Mouse (Mus musculus) thymus, postnatal 25 days (tissue): ENCODE results near the gene Mt1.
"Not testable (repeated sequence)": the region's sequence is repeated elsewhere in the genome, so short reads cannot be mapped to it uniquely, and the experiment has no call there.

ENCODE experiments used
- DNase-seq: peaks from one replicate; pipeline ENCODE4 v3.0.0; 2022

Mt1 gene

DNA sequence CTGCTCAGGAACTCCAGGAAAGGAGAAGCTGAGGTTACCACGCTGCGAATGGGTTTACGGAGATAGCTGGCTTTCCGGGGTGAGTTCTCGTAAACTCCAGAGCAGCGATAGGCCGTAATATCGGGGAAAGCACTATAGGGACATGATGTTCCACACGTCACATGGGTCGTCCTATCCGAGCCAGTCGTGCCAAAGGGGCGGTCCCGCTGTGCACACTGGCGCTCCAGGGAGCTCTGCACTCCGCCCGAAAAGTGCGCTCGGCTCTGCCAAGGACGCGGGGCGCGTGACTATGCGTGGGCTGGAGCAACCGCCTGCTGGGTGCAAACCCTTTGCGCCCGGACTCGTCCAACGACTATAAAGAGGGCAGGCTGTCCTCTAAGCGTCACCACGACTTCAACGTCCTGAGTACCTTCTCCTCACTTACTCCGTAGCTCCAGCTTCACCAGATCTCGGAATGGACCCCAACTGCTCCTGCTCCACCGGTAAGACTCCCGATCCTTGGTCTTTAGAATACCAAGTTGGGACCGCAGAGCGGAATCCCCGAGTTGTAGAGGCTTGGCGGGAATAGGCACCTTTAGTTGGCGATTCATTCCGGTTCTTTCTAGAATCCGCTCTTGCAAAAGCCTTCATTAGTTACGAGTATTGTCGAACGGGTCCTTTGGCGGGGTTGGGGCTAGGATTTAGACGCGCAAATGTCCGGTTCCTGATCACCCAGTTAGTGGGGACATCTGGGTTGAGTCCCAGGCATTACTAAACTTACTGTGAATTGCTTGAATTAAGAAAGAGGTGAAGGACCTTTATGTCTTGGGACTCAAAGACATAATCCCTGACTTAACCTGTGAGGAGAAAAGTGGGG, at the start of gene Mt1:
Mt1 (plus strand) TSS at position 226 of the 856 bp plus-strand sequence.
- no peak for DNase-seq

DNA sequence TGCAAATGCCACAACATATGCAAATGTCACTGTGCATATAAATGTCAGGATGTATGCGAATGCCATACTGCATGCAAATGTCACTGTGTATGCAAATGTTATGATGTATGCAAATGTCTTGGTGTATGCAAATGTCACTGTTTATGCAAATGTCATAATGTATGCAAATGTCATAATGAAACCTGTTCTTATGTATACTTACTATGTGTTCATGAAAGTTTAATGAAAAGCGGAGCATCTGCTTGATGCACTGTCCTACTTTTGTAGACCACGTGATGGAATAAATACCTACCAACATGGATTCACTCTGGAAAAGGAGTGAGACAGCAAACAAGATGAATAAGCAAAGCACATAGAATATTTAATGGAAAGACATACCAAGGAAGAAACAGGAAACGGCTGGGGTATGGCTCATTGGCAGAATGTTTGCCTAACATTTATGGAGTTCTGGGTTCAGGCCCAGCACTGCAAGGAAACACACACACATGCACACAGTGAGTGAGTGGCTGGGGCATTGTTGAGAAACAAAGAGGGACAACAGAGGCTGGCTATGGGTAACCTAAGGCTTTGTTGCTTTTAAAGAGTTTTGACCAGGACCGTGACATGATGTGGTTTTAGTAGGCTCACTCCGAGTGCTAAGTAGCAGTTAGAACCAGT, 49.6 kb upstream of the Mt1 start:
- no peak for DNase-seq

DNA sequence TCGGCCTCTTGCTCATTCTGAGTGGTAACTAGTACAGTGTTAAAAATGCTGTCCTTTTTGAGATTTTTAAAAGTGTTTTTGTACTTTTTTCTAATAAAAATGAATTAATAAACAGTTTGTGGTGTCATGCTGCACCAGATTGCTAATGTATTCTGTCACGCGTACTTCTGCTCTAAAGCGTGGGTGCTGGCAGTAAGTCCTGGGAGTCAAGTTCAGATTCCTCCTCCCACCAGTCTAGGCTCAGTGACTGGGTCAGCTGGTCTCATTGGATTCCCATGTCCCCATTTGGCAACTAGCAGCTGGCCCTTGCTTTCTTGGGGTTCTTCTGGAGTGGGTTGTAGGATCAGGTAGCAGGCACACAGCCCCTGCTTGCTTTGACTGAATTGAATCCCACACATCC, 48.8 kb upstream of the Mt1 start:
- DNase-seq = no peak

DNA sequence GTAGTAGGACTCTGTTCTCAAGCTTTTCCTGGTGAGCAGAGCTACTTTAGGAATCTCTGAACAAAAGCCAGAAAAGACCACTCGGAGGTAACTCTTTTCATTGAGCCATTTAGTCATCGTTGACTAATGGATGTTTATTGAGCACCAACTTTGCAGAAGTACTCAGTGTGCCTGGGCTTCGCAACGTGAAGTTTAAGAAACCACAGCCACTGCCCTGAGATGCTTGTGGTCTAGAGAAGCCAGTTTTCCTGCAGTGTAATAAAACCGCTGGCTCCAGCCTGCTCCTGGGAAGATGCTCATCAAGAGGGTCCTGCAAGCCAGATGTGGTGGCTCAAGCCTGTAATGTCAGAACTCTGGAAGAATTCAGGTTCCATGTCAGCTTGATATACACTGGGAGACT, 46.8 kb upstream of the Mt1 start:
- DNase-seq = no peak

DNA sequence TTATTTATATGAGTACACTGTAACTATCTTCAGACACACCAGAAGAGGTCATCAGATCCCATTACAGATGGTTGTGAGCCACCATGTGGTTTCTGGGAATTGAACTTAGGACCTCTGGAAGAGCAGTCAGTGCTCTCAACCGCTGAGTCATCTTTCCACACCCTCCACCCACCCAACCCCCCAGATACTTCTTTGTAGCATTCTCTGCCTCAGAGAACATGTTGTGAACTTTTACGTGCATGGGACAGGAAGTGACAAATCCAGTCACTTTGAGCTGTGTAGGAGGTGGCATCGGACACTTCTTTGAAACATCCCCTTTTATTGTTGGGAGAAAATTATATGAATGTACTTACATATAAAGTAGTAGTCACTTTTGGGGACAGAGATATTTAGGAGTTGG, 44.3 kb upstream of the Mt1 start:
- not testable (repeated sequence) for DNase-seq

DNA sequence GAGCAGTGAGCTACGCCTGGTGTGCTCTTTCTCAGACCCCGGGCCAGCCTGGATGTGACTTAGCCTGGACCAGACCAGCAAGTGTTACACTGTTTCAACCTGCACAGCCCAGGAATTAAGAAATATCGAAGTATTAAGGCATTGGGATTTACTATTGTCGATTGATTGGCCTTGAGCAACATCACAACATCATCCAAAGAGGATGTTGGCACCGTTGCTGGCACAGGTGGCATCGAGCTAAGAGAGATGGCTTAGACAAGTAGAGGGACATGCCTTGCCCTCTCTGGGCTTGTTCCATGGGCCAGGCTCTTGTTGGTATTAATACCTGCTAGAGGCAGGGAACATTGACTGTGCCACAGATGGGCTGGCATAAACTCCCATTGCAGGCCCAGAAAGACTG, 43.3 kb upstream of the Mt1 start:
- no peak for DNase-seq

DNA sequence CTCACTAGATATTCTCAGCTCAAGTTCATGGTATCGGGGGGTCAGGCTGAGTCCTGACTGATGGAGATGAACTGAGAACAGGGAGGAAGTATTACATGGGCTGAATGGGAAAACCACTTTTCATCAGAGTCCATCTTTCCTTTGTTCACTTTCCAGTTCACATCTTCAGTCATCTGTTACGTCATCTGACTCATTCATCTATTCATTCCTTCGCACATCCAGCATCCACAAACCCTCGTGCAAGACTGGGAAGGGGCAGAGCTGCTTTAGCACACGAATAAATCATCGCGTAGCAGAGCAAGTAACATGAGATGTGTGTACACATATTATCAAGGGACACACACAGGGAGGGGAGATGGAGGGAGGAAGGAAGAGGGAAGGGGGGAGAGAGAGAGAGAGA, 42.7 kb upstream of the Mt1 start:
- DNase-seq = no peak

DNA sequence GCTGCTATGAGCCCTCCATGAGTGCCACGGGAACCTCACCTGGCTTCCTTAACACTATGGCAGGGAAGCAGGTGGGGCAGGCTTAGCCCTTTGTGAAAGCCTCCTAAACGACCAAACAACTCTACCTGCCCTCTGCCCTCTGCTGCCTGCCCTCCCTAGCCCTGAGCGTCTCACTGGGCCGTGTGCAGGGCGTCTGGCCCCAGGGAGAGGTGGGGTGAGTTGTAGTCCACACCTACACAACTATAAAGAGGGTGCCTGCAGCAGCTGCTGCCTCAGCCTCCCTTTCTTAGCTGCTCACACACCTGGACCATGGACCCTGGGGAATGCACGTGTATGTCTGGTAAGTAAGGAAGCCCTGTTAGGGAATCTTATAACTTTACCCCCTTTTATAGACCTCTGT, 41.9 kb upstream of the Mt1 start, which contains the start of gene Mt4:
Mt4 (plus strand) TSS at position 265 of the 400 bp plus-strand sequence.
- DNase-seq = no peak

DNA sequence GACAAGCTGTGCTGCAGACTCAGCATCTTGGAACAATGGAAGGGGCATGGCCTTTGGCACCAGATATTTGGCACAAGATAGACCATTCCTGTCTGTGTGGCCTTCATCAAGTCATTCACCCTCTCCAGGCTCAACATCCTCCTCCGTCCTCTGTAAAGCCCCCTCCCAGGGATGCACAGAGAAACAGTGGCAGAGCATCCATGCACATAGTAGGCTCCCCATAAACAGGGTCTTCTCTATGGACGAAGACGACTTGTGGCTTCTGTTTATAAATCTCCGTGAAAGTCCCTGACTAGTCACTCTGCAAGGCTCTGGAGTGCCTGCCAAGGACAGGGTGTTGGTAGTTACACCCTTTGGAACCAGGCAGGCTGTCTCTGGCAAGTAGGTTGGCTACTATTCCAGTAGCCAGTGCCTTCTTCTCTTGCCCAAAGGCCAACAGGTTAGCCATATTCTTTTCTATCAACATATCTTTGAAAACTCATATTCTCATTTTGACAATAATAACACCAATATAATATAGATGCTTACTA, 38.6 kb upstream of the Mt1 start:
- no peak for DNase-seq

DNA sequence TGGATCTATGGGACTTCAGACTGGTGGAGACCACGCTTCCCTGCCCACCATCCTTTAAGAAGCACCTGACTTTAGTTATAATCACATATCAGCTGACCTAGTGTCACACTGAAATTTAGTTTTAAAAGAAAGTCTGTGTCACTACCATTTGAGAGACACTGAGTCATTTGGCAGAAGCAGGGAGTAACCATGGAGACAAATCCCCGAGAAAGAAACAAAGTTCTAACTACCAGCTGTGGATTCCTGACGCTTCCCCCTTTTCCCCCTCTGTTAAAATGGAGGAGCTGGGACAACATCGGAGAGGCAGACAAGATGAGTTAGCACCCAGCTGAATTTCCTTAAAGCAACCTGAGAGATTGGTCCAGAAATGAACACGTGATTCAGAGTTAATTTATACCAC, 30.6 kb upstream of the Mt1 start:
- no peak for DNase-seq

DNA sequence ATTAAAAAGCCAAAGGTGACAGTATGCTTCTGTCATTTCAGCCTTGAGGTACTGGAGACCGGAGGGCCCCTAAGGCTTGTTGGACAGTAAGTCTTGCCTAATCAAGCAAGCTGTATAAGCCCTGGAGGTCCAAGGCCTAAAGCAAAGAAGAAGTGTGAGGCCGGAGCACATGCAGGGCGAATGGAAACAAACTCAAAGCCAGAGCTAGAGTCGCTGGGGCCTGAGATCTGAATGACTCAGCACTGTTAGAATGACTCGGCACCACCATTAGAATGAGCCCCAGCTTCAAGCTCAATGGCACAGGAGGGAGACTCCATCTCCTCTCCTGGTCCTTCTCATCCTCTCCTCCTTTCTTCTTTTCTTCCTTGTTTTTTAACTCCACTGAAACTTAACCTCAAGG, 28.0 kb upstream of the Mt1 start:
- no peak for DNase-seq

DNA sequence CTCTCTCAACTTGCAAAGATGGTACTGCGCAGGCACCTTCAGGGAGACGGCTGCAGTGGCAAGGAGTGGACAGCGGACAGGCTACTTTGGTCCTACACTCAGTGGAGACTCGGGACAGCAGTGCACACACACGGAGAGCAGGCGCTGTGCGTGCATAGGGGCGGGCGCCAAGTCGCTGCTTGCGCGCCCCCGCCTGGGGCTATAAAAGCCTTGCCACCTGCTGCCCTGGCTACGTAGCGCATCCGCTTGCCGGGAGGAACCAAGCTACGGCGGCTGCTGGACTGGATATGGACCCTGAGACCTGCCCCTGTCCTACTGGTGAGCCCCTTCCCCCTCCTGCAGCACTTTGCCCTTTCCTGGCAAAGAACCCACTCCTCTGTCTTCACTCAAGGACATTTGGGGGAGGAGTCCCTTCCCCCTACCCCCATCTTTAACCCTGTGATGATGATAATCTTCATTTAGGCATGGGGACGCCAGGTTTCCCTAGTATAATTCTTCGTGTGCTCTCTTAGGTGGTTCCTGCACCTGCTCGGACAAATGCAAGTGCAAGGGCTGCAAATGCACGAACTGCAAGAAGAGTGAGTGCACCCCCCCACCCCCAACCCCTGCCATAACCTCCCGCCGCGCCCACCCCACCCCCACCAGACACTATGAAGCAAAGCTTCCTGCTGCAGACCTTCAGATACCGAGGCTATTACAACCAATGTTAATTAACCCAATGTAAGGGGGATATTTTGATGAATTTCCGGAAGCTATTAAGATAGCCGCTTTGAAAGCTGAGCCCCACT, 26.2 kb upstream of the Mt1 start, which contains the start of gene Mt3:
Mt3 (plus strand) TSS at position 95 of the 788 bp plus-strand sequence.
- DNase-seq = peak; percentile 21

DNA sequence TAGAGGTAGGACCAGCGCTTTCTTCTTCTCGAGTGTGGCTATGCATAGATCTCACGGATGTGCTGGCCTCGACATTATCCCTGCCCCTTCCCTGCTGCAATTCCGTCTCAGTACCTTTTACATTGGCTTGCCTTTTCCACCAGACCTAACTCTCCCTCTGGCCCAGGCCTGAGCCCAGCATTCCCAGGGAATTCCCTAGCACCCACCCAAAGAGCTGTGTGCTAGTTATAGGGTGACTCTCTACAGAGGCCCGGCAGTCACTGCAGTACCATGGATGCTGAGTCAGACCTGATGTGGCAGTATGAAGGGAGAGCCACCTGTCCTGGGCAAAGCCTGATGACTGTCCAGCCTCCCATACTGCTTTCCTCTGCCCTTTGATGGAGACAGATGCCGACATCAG, 25.4 kb upstream of the Mt1 start:
- no peak for DNase-seq

DNA sequence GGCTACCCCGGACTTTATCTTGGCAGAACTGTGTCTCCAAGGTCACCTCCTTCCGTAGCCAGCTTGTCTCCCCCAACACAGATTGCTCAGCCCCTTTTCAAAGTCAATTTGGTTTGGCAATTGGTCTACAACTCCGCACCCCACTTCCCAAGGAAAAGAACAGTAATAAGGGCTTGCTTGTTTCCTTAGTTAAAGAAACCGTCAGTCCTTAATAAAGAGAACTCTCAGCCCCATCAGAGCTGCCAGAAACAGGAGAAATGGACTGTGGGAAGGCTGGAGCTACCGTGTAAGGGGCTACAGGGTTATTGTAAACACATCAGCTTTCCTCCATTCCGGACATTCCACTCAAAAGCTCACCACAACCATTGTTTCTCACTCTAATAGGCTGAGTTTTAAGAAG, 24.3 kb upstream of the Mt1 start:
- no peak for DNase-seq

DNA sequence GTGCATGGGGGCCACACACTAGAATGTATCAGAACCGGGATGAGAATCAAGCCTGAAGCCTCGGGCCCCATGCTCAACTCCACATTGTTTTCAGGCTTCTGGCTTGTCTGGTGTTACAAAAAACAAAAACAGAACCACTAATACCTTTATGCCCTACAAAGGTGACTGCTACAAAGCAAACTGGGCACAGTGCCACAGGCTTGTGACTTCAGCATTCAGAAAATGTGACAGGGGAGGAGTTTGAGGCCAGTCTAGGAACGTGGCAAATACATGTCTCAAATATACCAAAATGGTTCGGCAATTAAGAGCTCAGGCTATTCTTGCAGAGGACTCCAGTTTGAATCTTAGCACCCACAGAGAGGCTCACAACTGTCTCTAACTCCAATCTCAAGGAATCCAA, 22.8 kb upstream of the Mt1 start:
- no peak for DNase-seq

DNA sequence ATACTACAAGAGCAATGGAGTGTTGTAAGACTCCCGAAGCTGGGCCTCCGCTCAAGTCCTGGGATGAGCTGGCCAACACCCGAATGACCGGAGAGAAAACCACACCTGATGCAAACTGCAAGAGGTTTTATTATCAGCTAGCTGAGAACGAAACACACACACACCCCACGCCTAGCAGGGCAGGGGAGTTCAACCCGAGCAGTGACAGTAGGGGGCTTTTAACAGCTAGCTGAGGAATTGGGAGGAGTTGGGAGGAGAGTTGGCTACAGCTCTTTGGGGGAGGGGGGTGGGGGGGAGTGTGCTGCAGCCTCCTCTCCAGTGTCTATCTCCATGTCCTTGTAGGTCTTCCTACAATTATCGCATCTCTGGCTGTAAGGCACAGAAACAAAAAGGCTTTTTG, 13.1 kb upstream of the Mt1 start:
- not testable (repeated sequence) for DNase-seq

DNA sequence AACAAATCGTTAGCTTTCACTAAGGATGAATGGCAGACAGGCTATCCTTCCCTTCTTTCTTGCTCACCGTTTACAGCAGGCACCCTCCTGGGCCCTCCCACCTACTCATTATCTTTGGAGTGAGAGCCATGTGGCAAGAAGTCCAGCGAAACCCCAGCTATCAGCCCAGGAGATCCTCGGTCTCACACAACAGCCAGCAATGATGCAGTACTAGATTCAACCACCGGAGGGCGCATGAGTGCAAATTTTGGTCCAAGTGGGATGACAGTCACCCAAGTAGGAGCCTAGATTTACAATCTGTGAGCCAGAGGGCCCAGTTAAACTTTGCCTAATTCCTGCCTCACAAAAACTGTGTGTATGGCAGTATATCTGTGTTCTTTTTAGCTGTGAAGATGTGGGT, 11.6 kb upstream of the Mt1 start:
- peak; percentile 81 for DNase-seq

DNA sequence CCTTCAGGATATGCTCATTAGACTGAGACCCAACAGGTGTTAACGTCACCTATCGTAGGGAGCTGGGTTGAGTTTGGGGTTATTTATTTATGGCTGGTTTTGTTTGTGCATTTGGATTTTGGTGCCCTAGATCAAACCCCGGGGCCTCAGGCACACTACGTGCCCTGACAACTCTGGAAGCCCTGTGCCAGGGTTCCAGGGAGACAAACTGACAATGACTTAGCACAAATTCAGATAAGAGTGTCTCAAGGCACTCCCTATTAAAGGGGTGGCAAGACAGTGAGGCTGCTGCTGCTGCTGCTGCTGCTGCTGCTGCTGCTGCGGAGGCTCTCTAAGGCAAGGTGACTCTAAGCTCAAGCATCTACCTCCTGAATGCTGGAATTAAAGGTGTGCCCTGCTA, 9.3 kb upstream of the Mt1 start:
- no peak for DNase-seq

DNA sequence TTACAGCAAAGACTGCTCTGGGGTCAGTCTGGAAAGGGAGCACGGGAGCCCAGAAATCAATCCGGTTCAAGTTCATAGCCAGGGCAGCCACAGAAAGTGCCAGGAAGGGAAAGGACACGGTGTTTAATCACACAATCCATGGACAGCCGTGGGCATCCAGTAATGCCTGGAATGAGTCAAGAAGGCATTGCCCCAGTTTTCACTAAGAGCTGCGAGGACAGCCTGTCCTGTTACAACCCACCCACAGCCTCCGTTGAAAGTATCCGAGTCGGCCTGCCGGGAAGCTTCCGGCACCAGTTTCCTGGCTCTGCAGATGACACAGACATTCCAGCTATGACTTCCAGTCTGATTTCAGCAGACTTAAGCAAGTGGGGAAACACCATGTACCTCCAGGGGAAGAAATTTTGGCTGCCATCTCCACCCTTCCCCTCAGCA, 7.5 kb upstream of the Mt1 start:
- DNase-seq = no peak

DNA sequence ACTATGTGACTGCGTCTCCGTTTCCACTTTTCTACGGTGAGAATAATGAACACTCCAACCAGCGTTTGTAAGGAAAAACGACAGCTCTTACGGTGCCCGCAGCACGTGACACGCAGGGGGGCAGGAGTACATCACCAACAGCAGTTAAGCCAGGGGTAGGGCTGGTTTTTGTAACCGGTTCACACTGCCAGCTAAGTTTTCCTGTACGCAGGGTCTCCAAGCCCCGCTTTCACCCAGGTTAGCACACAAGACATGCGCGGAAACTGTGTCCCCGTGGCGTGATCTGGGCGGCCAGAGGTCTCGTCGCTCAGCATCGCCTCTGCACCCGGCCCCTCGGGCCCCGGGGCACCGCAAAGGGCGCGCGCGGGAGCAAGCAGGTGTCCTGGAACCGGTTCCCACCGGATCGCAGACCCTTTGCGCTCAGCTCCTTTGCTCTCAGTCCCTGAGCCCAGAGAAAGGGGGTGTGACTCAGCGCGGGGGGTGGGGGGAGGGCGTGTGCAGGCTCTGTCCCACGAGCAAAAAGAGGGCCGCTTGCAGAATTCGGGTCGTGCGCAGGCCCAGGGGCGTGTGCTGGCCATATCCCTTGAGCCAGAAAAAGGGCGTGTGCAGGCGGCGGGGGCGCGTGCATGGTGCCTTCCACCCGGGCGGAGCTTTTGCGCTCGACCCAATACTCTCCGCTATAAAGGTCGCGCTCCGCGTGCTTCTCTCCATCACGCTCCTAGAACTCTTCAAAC, 6.6 kb upstream of the Mt1 start, which contains the start of gene Mt2:
Mt2 (plus strand) TSS at position 590 of the 734 bp plus-strand sequence.
- no peak for DNase-seq

DNA sequence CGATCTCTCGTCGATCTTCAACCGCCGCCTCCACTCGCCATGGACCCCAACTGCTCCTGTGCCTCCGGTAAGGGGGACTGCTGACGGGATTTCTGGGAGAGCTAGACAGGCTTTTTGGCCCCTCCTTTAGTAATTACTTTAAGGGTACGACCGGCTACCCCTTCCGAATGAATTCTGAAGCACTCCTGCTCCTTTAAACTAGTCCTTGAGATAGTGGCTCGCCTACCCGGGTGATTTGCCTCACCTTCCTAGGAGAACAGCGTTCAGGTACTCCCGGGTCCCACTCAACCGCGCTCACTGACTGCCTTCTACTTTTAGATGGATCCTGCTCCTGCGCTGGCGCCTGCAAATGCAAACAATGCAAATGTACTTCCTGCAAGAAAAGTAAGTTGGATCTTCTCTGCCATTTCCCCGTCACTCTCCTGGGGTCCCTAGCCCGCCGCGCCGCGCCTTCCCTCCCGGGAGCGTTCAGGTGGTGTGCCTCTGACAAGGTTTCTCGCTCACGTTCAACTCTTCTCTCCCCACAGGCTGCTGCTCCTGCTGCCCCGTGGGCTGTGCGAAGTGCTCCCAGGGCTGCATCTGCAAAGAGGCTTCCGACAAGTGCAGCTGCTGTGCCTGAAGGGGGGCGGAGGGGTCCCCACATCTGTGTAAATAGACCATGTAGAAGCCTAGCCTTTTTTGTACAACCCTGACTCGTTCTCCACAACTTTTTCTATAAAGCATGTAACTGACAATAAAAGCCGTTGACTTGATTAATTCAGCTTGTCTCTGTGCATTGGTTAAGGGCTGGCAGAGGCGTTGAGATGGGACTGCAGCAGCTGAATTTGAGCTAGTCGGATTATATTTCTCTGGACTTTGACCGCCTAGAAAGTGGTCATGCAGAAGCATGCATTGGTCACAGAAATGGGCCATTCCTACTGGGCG, 5.8 kb upstream of the Mt1 start:
- DNase-seq = peak; percentile 30
